Mouse (Mus musculus): ENCODE results near the gene Oog2.
"Not testable (repeated sequence)": the region's sequence is repeated elsewhere in the genome, so short reads cannot be mapped to it uniquely, and the experiment has no call there.

Gene Oog2

DNA sequence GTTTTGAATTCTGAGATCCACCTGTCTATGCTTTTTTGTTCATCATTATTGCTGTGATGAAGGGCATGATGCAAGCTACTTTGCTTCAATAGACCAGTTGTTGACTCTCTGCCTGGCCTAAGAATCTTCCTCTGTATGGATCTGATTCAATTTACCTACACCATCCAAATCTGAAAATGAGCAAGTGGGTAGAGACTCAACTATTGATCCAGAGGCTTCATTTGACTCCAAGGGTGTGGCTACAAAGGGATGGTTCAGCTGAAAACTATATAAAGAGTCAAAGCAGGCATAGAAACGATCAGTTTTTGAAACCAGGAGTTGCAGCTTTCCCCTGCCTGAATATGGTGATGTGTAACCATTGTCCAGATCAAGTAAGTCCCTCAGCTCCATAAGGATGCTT lies at the start of gene Oog2:
Gene Oog2, plus strand, starts transcription at position 301 of the 400 bp plus-strand sequence.
- ATAC-seq (ENCODE audit: insufficient number of reproducible peaks, low FRiP score, low TSS enrichment) = no peak

DNA sequence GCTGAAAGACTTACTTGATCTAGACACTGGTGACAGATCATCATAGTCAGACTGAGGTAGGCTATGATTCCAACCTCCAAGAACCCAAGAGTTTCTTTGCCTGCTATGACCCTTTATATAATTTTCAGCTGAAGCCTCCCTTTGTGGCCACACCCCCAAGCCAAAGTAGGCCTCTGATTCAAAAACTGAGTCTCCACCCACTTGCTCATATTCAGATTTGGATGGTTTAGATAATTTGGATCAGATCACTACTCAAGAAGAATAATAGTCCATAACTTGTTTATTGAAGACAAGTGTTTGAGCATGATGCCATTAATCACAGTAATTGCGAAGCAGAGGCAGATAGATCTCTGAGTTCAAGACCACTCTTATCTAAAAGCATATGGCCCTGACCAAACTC lies 28.0 kb upstream of the Oog2 start, which contains the start of gene Oog3:
Gene Oog3, minus strand, starts transcription at position 101 of the 400 bp plus-strand sequence.
- no peak for ATAC-seq (ENCODE audit: insufficient number of reproducible peaks, low FRiP score, low TSS enrichment)

DNA sequence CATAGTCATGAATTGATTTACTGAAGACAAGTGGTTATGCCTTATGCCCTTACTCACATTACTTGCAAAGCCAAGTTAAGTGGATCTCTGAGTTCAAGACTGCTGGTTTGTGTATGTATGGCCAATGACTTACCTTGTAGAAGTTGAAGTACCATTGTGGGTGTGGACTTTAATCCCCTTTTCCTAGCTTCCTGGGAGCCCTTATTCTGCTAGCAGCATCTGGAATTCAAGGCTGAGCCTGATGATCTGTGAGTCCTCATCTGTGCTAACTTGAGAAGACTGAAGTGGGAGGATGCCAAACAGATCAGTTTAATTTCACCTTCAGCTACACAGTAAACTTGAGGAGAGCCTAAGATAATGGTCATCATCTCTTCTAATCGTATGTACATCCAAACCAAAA lies 22.7 kb downstream of the Oog2 start, which contains the start of gene C87977:
Gene C87977, minus strand, starts transcription at position 101 of the 400 bp plus-strand sequence.
- not testable (repeated sequence) for ATAC-seq (ENCODE audit: insufficient number of reproducible peaks, low FRiP score, low TSS enrichment)
